Mouse (Mus musculus): ENCODE data around the gene Zfp422.
A peak's percentile ranks its signal among the peaks of the same experiment; 100 is the strongest.

DNA sequence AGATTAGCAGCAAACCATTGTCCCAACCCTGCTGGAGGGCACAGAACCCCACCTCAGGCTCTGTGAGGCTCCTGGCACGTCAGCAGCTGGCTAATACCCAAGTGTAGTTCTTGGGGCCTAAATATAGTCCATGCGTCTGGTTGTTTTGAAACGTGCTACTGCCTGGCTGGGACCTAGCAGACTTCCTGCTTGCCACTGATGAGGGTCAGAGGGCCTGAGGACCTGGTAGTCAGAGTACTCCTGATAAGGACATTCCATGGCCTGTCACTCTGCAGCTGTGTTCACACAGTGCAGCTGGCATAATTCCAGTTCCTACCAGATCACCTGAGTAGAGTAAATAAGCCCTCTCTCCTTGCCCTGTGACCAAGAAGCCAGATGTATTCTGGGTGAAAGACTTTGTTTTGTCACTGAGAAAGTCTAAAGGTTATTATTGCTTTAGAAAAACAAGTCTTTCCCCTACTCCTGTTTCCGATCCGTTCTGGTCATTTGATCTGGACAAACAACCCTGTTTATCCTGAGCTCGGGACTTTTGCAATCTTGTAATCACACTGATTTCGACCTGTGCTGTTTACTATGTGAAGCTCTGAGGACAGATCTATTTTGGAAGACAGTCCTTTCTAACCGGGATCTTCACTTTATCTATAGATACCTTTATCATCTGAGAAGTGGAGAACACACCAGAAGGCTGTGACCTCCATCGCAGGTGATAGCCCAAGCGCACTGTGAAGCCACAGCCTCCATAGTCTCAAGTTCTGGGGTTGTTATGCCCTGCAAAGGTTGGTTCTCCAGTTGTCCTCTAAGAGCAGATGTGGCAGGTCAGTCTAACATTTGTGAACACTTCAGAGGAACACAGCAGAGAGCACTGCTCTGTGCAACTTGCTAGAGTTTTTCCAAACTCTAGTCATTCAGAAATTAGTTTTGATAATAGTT, 6.7 kb upstream of the Zfp422 start:
- TF ChIP-seq CTCF (IDR thresholded peaks at IDR 0.05; ENCODE audit: low read depth) (no peak), EP300 (IDR thresholded peaks at IDR 0.05; ENCODE audit: low read depth) (peak; percentile 95)

All from liver, postnatal 0 days (tissue).